Mouse (Mus musculus) stomach, postnatal 0 days (tissue): ENCODE results near the gene Snhg11.

Experiments
- CTCF ChIP-seq: IDR thresholded peaks from 2 replicates; pipeline ENCODE4 v1.5.1; 2016; ENCODE audit warnings: antibody characterized with exemption, low read depth, mild to moderate bottlenecking, moderate library complexity
- EP300 ChIP-seq: optimal IDR thresholded peaks from 2 replicates; pipeline ENCODE3; 2016; ENCODE audit warnings: antibody characterized with exemption

DNA sequence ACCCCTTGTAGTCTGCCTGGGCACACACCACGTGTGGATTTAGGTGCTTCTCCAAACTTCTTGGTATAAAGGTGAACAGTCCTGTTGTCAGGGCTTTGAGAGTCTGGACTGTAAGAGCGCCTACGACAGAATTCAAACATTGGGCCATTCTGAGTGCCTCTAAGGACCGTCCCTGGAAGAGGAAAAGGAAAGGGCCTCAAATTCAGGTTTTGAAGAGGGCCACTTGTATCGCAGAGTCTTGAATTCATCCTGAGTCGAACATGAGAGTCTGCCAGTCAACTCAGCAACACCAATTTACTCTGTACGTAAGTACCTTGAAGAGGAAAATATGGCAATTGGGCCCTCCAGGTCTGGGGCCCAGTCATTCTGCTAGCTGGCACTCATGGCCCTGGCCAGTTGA is 27.5 kb downstream of the Snhg11 start:
- TF ChIP-seq CTCF (no peak), EP300 (no peak)
